Mouse (Mus musculus) frontal cortex, adult 2 months (tissue): ENCODE results near the gene Aunip. TPM values are rescaled to one million over a fixed set of nuclear protein-coding genes. Genes with fewer than 3 reads are reported as not detected.

Source experiments
- DNase-seq, 2 experiments: peaks; one replicate each; pipeline ENCODE4 v3.0.0; 2022; ENCODE audit warnings: low spot score in 1 of 2; ENCODE audit errors: extremely low spot score in 1 of 2
- polyA plus RNA-seq: library from polyadenylated mRNA; depleted of rRNA; stranded (reverse); fragments of >200 nt; gene quantifications from 2 replicates; pipeline ENCODE4 v1.2.3, GENCODE M21; 2012

The Aunip gene
- polyA plus RNA-seq, 1 experiment = 0.50 TPM

GRCm38 (mm10) chr4:134512798-134513197 lies 2.0 kb downstream of the Aunip start:
- peak in 1 of 2 experiments; percentile 63 for DNase-seq

- DNase-seq = no peak
Observed at GRCm38 (mm10) chr4:134514309-134514930, 3.6 kb downstream of the Aunip start.

- DNase-seq = no peak
Observed at GRCm38 (mm10) chr4:134515614-134516013, 4.8 kb downstream of the Aunip start.

- DNase-seq = peak in 1 of 2 experiments; percentile 72
Observed at GRCm38 (mm10) chr4:134516981-134517380, 6.2 kb downstream of the Aunip start.

- DNase-seq = peak in 1 of 2 experiments; percentile 64
Observed at GRCm38 (mm10) chr4:134517719-134518118, 6.9 kb downstream of the Aunip start.

GRCm38 (mm10) chr4:134518541-134518940 lies 7.7 kb downstream of the Aunip start:
- peak in 1 of 2 experiments; percentile 51 for DNase-seq

- DNase-seq = no peak
Observed at GRCm38 (mm10) chr4:134519281-134519680, 8.5 kb downstream of the Aunip start.

- DNase-seq = no peak
Observed at GRCm38 (mm10) chr4:134523447-134523846, 12.6 kb downstream of the Aunip start.

GRCm38 (mm10) chr4:134525806-134526205 lies 15.0 kb downstream of the Aunip start:
- no peak for DNase-seq

GRCm38 (mm10) chr4:134526220-134526619 lies 15.4 kb downstream of the Aunip start:
- no peak for DNase-seq

- no peak for DNase-seq
Observed at GRCm38 (mm10) chr4:134532928-134533327, 22.1 kb downstream of the Aunip start.

- no peak for DNase-seq
Observed at GRCm38 (mm10) chr4:134533421-134533820, 22.6 kb downstream of the Aunip start.

GRCm38 (mm10) chr4:134534124-134534886 lies 23.5 kb downstream of the Aunip start:
- DNase-seq = peak in 1 of 2 experiments; percentile 57

- peak; percentile 94 to 97 for DNase-seq
Observed at GRCm38 (mm10) chr4:134534932-134535786, 24.4 kb downstream of the Aunip start, which contains the start of gene Mtfr1l. Gene Mtfr1l (minus strand): TSS chr4:134535387.

GRCm38 (mm10) chr4:134535787-134536151 lies 25.0 kb downstream of the Aunip start:
- DNase-seq = peak in 1 of 2 experiments; percentile 63

GRCm38 (mm10) chr4:134538997-134539580 lies 28.3 kb downstream of the Aunip start:
- DNase-seq = no peak

- DNase-seq = no peak
Observed at GRCm38 (mm10) chr4:134542726-134543125, 31.9 kb downstream of the Aunip start.

- peak; percentile 77 to 98 for DNase-seq
Observed at GRCm38 (mm10) chr4:134543261-134543660, 32.5 kb downstream of the Aunip start.

GRCm38 (mm10) chr4:134546814-134547705 lies 36.3 kb downstream of the Aunip start:
- DNase-seq = no peak
